Mouse (Mus musculus): Measurements from ENCODE around the gene Tchhl1.

The Tchhl1 gene

DNA sequence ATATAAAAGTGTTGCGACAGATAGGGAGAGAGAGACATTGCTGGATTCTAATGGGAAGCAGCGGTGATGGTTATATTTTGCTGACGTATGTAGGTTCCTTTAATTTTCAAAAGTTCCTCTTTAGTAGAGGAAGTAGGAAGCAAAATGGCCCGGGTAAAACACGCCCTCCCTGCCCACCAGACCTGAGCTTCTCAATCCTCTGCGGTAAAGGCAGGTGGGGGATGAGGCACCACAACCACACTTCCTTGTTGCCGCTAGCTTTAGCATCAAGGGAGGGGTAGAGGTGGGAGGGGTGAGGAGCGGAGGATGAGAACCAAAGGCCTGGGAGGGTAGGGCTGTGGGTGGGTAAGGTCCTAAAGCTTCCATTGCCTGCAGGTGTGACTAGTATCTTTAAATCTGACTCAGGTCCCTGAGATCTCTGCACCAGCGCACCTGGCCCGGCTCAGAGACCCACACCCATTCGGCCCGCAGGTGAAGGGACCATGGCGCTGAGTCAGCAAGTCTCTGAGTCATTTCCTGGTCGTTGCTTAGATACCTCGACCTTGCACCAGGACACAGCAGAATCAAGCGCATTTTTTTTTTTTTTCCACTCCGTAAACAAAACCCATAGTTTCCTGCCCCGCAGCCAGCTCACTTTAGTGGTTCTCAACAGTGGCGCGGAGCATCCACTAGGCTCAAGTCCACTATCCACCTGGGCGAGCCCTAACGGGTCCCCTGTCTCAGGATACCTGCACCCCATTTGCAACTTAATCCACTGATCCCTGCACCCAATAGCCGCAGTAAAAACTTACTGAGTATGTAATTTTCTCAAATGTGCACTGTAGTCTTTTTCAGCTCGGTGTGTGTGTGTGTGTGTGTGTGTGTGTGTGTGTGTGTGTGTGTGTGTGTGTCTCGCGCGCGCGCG lies 37.7 kb downstream of the Tchhl1 start:
- DNase-seq: no peak

DNA sequence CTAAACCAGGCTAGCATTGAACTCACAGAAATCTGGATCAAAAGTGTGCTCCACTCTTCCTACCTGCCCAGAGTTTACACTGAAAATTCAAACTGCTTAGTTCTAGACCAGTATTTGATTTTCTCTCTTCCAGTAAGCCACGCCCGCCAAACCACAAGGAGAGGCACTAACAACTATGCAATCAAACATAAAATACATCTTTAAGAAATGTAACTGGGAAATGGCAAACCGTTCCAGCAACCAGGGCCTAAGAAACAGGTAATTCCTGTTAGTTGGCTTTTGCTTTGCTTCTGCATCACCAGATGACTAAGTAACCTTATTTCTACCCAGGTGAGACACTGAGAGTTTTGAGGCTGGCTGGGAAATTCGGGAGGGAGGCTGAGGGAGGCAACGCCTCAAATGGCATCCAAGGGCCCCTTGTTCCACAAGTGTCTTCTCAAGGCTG lies 38.3 kb downstream of the Tchhl1 start:
- no peak for DNase-seq

DNA sequence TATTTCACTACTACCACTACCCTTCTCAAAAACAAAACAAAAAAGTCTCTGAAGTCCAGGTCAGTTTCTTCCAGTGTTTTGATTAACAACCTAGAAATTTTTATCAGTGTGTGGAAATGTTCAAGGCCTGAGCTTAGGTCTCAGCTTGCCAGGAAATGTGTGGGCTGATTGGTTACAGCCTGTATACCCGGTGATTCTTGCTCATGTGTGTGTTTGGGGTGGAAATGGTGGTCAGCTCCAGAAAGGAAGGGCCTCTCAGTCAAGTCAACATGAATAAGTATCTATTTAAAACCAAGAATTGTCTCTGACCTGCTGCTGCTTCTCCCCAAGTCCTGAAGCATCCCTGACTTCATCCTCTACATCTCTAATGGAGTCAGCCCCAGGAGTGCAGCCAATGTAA lies 40.7 kb downstream of the Tchhl1 start:
- DNase-seq: no peak

DNA sequence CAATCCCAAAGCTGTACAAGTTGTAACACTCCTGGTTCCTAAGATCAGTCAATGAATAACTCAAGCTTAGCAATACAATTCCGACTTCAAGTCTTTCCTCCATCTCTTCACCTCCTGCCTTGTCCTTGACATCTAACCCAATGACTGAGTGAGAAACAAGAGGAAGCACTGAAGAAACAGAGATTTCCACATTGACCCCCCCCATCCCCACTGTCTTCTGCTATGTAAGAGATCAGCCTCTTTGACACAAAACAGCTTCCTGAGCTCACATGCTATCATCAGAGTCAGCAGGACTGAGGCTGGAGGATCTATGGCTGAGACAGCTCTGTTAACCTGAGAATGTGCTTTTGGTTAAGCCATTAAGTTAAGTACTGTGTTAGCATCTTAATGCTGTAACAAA lies 42.5 kb downstream of the Tchhl1 start:
- no peak for DNase-seq

DNA sequence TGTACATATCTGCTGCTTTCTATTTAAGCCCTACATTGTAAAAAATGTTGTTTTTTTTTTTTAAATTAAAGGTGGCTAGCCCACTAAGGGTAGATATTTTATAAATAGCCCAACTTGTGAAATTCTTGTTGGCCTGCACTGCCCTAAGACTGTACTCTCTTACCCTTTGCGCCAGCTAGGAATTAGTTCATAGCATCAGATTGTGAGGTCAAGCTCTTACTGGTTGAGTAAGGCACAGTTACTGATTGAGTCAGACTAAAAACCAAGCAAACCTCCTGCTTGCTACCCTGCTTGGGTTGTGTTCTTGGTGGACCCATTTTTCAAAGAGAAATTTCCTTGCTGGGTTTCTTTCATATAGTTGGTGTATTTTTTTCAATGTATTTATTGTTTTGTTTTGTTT lies 43.2 kb downstream of the Tchhl1 start:
- no peak for DNase-seq

DNA sequence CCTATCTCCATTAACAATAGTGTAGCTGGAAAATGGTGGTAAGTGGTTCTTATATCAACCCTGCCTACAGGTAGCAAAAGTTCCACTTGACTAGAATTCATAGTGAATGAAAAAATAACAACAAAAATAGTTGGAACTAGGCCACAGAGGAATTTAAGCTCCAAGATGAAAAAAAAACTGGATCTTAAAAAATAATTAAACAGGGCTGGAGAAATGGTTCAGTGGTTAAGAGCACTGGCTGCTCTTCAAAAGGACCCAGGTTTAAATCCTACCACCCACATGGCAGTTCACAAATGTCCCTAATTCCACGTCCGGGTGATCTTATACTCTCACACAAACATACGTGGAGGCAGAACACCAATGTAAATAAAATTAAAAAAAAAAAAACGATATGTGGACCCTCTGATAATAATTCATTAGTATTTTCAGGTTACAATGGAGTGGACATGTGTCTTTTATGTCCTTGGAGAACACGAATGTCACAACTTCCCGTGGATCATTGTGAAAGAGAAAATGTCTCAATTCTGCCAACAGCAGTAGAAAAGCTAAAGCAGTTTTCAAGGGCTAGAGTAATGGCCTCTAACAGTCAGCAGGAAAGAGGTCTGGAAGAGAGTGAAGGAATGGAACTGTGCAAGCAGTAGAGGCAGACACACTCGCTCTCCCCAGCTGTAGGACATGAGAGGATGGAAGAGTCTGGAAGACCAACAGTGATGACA lies 44.0 kb downstream of the Tchhl1 start:
- no peak for DNase-seq

DNA sequence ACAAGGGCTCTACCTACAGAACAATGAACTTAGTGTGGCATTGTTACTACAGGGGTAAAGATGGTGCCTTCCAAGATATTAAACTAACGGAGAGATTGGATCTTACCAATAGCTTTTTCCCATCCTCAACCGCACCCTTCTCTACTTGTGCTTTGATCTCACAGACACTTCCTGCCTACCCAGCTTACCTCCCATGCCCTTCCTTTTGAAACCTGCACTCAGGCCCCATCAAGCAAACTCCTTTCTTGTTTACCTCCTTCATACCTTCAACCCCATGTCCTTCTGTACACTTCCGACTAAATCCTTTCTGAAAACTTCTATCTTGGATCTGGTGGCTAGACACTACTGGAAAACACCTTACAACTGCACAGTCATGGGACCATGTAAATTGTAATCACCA lies 46.1 kb downstream of the Tchhl1 start:
- no peak for DNase-seq

DNA sequence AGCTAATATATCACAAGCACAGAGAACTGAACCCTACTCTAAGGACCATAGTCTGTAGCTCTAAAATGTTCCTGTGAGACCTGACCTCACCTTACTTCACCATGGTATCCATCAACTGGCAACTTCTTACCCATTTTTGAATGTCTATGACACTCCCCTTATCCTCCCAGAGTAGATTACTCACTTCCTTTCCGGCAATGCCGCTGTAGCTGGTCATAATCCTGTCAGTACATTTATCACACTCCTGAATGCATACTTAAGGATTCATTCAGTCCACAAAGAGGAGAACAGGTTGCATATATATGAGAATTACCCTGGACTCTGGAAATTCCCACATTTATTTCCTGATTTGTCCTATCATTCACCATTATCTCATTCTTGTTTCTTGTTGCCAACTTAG lies 48.8 kb downstream of the Tchhl1 start:
- DNase-seq: no peak

DNA sequence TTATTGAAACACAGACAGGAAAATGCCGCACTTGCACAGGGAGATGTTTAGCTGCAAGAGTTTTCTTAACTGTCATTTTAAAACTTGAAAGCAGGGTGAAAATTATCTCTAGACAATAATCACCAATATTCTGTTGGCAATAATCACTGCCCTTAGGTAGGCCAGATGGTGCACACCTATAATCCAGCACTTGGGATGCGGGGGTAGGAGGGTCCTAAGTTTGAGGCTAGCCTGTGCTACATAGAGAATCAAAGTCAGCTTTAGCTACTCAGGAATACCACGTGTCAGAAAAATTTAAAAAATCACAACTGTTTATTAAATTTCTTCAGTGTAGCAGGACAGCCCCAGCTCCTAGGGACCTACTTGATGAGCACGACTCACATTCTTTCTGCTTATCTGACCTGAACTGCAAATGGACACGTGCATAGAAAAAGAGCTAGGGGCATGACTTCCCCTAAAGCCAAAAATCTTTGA lies 51.3 kb downstream of the Tchhl1 start:
- DNase-seq: no peak

DNA sequence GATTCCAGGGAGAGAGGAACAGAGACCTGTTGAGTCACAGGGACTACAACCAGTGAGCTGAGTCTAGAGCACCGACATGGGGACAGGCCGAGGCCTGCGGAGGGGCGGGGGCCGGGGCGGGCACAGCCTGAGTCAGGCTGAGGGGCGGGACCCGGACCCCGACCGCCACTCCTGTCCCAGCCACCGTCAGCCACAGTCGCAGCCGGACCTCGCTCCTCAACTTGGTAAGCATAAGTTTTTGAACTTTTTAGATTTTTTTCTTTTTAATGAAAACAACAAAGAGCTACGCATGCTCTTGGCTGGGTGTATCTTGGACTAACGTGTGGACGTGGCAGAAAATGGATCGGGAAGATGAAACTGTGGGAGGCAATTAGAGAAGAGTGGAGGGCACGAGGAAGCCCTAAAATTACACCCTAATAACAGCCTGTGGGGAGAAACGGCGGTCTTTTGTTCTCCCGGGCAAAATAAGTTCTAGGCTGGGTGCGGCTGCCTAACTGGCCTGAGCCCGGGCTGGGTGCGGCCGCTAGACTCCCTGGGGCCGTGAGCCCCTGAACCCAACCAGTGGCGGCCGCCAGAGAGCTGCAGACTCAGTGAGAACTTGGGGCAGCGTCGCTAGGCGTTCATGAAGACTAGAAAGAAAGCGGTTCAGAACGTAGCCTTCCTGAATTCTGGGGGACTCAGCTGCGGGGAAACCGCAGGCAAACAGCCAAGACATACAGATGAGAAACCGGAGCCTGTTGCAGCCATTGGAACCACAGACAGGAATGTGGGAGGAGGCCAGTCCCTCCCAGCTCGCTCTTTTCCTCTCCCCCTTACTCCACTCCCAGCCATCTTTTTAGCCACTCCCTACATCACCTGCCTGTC lies 52.0 kb downstream of the Tchhl1 start, which contains the start of gene S100a11:
Gene S100a11, plus strand, starts transcription at position 159 of the 864 bp plus-strand sequence.
- DNase-seq: no peak

All from cerebellum, adult 9-11 months (tissue).